Mouse (Mus musculus) c-Kit-negative CD71-positive TER-119-positive erythroid progenitor cells, embryonic 14.5 days (primary cell): ENCODE data around the gene Tm7sf3.

Experiments
- DNase-seq: peaks from one replicate; pipeline ENCODE4 v3.0.0-alpha.2; 2013; ENCODE audit warnings: low read depth, low spot score

Gene Tm7sf3

DNA sequence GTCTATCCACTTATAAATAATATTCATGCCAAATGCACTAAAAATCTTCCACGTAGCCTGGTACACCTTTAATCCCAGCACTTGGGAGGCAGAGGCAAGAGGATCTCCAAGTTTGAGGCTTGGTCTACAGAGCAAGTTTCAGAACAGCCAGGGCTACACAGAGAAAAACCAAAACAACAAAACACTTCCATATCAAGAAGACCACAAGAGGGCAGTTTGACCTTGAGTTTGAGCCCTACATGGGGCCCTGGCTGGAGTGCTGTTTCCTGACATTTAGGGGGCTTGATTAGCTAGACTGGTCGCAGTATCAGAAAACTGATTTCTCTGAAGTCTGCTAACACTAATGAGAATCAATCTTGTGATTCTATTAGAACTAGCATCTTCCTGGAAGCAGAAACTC is 18.0 kb upstream of the Tm7sf3 start:
- DNase-seq: no peak

DNA sequence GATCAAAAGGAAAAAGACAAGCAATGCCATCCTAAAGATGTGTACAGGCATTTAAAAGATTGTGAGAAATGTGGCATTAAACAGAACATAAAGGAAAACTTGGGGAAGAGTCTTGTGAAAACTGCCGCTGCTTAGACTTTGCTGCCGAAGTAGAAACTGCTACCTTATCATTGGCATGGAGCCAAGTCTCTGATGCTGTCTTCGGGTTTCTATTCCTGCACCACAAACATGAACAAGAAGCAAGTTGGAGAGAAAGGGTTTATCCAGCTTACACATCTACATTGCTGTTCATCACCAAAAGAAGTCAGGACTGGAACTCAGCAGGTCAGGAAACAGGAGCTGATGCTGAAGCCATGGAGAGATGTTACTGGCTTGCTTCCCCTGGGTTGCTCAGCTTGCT is 10.6 kb upstream of the Tm7sf3 start:
- no peak for DNase-seq

DNA sequence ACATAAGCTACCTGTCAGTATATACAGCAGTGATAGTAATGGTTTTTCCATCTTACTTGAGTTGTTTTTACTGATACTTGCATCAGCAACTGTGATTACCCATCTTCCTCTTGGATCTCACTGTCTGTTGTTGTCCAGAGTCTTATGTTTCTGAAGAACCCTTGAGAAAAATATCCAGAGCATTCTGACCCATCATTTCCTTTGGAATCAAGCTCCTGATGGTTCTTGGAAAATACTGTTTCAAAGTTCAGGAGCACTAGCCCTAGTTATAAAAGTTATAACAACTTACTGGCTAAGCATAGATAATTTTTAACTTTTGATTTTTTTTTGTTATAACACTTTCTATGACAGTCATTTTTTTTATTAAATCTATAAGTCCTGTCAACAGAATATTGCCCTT is 8.8 kb upstream of the Tm7sf3 start:
- no peak for DNase-seq

DNA sequence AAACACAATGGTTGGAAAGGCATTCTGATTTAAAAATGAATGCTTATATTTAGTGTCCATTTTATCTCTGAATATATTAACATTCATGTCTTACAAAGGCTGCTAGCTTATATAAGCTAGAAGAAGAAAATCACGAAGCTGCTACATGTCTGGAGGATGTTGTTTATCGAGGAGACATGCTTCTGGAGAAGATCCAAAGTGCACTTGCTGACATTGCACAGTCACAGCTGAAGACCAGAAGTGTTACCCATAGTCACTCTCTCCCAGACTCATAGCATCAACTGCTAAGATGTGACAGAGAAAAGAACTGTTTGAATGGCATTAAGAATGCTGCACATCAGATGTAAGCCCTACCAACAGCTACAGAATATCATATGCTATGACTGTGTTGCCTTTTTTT is 7.4 kb upstream of the Tm7sf3 start:
- DNase-seq: no peak

DNA sequence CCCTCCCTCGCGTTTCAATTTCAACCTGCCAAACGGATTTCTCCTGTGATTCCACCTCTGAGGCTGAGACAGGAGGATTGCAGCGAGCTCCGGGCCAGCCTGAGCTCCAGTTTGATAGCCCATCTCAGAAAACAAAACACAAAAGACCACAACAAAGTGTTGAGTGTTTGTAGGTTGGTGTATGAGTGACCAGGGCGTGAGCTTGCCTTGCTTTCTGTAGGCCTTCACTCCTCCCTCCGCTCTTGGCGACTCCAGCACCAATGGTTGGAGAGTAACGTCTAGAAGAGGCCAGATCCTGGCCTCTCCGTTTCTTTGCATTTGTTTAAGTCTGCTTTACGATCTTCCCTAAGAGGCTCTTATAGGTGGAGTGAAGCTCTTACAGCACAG is 553 bp upstream of the Tm7sf3 start:
- no peak for DNase-seq

DNA sequence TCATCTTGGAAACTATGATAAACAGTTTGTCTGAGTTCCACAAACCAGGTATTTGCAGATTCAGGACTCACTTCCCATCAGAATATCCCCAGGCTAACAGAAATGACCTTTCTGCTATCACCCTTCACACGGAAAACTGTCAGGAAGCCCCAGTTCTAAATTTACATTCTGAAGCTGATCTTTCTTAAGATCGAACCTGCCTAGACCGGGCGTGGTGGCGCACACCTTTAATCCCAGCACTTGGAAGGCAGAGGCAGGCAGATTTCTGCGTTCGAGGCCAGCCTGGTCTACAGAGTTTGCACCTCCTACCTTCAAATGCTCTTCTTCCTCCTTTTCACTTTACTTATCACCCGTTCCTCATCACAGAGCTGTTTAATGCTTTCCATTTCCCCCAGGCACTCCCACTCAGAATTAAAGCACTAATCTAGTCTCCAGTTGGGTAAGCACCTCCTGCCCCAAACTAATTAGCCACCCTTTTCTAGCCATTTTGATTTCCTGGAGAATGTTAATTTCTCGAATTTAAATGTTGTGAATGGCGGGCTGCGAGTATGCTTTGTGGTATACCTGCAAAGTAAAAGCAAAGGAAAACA is 908 bp downstream of the Tm7sf3 start:
- DNase-seq: no peak

DNA sequence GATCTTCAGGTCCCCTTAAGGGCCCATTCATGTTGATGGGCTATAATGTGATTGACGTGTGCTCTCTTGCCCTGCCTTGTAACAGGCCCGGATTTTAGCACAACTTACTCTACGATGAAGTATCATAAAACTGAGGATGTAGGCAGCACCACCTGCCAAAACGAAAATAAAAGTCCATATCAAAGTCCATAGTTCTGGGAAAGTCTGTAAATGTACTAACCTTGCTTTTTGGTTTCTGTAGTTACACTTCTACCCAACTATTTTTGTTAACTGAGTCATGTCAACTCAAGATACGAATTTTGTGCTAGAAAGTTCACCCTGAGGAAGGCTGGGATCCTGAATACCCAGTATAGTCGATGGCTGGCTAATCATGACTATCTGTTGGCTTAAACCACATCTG is 1.6 kb downstream of the Tm7sf3 start:
- no peak for DNase-seq

DNA sequence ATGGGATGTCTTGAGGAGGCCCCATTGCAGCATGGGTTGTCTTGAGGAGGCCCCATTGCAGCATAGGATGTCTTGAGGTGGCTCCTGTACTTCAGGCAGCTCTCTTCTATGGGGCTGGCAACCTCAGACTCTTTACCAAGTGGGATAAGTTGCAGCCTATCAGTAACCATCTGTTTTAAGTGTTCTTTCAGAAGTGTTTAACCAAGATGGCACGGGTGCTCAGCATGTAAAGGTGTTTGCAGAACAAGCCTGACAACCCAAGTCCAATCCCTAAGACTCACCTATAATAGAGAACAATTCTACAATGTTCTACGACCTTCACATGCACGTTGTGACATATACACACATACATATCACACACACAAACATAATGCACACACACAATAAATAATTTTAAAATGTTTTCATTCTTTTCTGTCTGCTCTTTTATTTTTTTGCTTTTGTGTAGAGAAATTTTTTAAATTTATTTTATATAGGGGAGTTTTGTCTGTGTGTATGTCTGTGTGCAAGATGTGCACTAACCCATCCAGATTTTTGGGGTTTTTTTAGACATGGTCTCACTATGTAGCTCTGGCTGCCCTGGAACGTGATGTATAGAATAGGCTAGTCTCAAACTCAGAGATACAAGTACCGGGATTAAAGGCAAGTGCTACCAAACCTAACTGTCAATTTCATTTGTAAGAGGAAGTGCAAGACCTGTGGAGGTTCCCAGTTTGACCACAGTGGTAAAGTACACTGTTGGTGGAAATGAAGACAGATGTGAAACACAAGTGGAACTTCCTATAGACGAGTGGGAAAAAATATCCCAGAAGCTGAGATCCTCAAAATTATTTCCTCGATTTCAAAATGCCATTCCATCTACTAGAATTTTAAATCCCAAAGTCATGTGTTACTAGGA is 2.3 kb downstream of the Tm7sf3 start:
- DNase-seq: no peak

DNA sequence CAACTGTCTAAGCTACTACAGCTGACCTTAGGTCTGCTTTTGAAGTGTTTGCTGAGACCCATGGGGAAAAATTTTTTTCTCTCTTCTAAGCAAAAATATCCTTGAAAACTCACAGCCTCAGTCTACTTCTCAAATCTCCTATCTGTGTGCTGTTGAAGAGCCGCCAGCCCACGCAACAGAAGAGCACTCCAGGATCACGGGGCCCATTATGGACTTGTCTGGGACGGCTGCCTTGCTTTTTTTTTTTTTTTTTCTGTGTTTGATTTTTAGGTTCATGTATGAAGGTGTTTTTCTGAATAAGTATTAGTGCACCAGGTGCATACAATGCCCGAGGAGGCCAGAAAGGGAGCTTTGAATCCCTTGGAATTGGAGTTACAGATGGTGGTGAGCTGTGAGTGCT is 6.1 kb downstream of the Tm7sf3 start:
- no peak for DNase-seq

DNA sequence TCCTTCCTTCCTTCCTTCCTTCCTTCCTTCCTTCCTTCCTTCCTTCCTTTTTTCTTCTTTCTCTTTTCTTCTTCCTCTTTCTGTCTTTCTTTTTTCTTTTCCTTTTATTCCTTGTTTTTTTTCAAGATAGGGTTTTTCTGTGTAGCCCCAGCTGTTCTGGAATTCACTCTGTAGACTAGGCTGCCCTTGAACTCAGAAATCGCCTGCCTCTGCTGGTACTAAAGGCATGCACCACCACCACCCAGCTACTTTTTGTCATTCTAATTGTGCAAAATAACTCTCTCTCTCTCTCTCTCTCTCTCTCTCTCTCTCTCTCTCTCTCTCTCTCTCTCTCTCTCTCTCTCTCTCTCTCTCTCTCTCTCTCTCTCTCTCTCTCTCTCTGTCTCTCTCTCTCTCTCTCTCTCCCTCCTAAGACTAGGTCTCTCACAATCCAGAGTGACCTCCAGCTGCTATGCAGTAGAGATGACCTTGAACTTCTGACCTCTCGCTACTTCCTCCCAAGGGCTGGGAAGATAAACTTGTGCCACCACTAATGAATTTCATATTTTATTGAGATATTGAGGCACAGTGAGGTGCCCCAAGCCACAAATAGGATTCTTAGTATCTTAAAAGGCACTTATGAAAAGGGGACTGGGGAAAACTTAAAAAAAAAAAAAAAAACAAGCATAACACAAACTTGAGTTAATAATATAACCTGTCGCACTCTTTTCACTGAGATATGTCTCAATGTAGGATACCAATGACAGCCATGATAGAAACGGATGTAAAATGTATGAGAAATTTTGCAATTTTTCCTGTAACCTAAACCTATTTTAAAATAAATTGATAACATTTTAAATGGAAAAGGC is 7.6 kb downstream of the Tm7sf3 start:
- DNase-seq: no peak

DNA sequence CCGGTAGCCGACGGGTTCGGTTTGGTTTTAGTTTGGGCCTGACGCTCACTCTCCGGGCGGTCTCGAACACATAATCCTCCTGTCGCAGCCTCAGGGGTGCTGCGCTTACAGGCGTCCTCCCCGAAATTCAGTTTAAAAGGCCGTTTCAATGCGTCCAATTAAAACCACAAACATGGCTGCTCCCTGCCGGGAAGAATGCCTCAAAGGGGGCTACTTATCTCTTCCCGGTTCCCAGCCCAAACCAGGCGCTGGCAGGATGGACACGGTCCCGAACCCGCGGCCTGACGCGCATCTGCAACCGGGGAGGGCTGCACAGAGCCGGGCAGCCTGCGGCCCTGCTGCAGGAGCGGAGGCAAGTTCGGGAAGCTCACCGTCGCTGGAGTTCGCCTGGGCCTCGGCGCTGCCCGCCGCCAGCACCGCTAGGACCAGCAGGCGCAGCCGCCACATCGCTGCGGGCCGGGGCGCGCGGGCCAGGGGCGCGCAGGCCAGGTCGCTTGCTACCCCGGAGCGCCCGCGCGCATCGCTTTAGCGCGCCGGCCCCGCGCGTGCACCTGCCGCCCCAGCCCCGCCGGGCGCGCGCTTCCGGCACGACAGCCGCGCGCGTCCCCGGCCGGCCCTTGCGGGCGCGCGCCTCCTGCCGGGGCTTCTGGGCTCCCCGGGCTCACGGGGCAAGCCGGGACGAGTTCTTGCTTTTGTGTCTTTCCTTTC is 8.5 kb downstream of the Tm7sf3 start:
- DNase-seq: peak; percentile 68

DNA sequence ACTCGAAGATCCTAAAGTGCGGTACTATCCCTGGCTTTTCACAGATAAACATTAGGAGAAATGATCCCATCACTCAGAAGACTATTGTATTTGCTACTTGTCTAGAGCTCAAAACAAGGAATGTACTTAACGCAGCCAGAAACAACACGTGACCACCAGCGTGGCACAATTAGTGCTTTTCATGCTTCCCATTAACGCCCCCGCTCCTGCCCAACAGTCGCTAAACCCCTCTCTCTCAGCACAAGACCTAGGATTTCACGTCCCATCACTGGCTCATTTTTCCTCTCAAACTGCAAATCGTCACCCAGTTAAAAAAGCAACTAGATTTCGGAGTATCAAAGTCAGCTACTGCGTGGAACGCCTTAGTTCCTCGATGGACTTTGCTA is 9.0 kb downstream of the Tm7sf3 start:
- no peak for DNase-seq

DNA sequence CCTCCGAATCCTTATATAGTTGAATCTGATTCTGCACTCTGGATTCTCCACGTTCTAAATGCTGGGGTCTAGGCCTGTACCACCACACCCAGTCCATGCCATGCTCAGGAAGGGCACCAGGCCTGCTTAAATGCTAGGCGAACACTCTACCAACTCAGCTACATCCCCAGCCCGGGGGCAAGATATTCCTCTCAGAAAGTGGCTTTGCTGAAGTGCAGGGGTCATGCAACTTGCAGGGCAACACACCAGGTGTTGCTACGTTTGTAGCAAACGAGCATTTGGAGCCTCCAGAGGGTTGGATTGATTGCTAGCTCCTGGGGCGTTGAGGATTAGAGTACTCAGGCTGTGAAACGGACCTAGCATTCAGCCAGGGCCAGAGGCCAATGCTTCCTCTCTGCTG is 9.5 kb downstream of the Tm7sf3 start:
- no peak for DNase-seq

DNA sequence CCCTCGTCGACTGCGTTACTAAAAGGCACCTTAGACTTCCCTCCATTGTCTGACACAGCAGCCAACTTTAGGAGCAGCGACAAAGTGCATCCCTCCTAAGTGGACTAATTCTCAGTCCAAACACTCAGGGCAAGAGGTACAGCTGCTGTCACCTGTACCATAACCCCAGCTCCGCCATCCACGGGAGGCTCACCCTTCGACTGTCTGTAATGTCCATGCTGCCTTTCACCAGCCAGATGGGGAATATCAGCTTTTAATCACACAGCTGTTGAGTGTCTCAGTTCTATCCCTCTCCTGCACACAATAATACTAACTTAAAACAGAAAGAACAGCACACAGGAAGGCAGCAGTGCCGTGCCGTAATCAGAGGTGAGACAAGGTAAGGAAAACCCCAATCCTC is 10.2 kb downstream of the Tm7sf3 start:
- DNase-seq: no peak

DNA sequence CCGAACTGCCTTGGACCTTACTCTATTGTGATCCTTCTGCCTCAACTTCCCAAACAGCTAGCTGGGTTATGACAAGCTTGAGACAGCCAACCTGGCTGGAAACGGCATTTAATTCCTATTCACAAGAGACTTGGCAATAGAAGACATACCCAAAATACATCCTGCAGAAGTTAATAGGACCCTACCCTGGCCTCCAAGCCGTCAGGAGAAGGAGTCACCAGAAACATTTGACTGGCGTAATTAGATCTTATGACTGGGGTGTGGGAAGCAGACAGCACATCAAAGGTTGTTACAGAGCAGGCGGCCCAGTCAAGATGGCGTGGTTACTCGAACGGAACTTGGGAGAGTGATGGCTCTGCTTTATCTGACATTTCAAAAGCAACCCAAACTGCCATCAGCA is 10.8 kb downstream of the Tm7sf3 start:
- DNase-seq: no peak

DNA sequence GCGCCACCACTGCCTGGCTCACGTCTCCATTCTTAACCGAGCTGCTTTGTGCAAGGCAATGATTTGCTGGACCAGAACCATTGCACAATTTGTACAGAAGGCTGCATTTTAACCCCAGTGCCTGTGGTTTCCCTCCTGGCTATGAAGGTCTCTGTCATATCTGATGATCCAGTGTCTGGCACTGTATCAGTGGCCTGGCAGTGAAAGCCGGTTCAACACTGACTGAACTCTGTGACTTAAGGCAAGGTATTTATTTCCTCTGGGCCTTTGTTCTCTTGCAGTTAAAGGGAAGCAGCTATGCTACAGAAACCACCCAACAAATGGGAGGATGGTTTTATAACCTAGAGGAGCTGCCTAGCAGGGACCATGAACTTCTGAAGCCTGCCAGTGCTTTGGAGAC is 11.7 kb downstream of the Tm7sf3 start:
- no peak for DNase-seq

DNA sequence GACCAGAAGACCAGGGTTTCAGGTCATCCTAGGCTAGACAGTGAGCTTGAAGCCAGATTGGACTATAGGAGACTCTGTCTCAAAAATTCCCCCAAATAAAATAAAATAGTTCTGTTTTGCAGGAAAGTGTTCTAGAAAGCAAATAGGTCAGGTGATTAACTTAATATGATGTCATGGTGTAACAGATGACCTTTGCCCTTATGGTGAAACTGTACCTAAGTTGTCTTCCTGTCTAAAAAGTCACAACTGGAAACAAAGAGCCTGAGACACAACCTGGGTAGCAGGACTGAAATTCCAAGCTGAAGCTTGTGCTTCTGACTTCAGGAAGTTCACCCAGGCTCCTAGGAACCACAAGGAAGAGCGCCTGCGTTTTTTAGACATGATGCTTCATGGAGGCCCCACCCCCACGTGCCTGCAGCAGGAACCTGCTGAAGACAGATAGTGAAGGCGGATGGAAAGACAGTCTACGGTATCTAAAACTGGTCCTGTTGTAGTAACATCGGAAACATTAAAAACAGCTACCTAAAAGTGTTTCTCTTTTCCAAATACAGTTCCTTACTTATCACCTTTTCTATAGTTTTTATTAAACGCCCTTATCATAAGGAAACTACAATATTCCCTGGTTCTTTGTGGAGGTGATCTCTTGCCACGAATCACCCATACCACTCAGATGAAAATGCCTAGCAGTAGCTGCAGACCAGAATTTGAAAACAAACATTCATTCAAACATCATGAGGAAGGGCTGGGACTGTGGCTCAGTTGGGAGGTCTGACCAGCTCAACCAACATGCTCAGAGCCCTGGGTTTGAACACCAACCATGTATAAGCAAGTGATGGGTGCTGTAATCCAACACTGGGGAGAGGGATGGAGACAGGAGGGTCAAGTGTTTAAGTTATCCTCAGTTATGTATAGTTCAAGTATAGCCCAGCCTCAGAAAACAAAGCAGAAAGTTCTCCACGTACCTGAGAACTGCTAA is 12.6 kb downstream of the Tm7sf3 start:
- peak; percentile 75 for DNase-seq

DNA sequence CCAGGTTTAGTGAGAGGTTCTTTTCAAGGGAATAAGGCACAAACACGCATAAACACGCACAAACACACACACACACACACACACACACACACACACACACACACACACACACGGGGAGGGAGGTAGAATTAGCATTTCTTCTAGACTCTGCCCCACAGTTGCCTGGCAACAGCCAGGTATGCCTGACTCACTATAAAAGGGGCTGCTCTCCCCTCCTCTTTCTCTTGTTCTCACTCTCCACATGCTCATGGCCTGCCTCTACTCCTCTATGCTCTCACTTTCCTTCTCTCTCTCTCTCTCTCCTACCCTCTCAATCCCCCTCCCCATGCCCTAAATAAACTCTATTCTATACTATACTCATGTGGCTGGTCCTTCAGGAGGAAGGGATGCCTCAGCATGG is 14.5 kb downstream of the Tm7sf3 start:
- no peak for DNase-seq

DNA sequence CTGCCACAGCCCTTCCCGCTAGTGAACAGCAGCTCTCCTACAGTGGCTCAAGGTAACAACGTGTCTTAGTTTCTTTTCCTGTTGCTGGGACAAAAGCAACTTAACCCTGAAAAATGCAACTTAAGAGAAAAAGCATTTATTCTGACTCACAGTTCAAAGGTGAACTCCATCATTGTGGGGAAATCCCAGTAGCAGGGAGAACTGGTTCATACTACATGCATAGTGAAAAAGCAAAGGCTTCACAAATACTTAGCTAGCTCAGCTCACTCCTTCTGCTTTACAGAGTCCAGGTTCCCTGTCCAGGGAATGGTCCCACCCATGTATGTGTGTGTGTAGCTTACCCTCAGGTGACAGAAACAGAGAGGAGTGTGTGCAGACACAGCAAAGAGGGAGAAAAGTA is 26.0 kb downstream of the Tm7sf3 start:
- DNase-seq: no peak

DNA sequence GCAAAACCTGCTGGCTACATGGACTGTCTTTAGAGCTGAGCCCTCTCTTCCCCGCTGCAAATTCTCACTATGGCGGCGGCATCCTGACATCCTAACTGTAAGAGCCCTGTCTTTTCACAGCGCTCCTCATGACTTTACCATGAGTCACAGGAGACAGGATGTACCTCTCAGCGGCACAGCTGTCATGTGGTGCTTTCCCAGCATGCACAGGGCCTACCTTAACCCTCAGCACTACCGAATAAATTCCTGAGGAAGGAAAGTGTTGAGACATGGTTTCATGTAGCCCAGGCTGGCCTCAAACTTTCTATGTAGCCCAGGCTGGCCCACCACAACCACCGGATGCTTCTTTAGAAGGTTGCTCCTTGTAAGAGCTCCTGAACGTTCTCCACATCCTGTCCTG is 26.7 kb downstream of the Tm7sf3 start:
- DNase-seq: no peak

DNA sequence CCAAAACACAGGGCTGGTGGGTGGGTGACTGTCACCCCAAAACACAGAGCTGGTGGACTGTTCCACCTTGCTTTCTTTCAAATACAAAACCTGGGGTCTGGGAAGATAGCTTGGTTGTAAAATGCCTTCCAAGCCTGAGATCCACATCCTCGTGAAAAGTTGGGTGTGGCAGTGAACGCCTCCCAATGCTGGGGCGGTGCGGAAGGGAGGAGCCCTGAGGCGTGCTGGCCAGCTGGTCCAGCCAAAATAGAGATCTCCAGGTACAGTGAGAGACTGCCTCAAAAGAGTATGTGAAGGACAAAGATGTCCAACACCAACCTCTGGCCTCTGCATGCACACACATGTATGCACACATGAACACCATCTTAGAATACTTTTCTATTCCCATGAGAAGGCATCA is 28.1 kb downstream of the Tm7sf3 start:
- DNase-seq: no peak
